Mouse (Mus musculus) megakaryocyte progenitor cell, adult 5-6 weeks (primary cell): Measurements from ENCODE around the gene Ppp1r15b. TPM values are rescaled to one million over a fixed set of nuclear protein-coding genes. Genes with fewer than 3 reads are reported as not detected.

ENCODE experiments used
- ATAC-seq: replicated peaks from 2 replicates; pipeline ENCODE4 v1.8.0; 2016; ENCODE audit warnings: mild to moderate bottlenecking, moderate TSS enrichment, inconsistent platforms; ENCODE audit not compliant: poor library complexity
- total RNA-seq, 2 experiments: library from RNA; stranded (forward) in 1 of 2; stranded (reverse) in 1 of 2; fragments of 157-497, 149-512 nt in 1 of 2; fragments of 200-1000 nt in 1 of 2; gene quantifications; 2 replicates each; pipeline versions ENCODE4 v1.2.3 to v1.2.4; 2015 to 2017

Ppp1r15b gene
- total RNA-seq, 2 experiments from 2014 or later: 54.1 to 86.1 TPM

GRCm38 (mm10) chr1:133187948-133188680, 57.2 kb downstream of the Ppp1r15b start:
- no peak for ATAC-seq

DNA sequence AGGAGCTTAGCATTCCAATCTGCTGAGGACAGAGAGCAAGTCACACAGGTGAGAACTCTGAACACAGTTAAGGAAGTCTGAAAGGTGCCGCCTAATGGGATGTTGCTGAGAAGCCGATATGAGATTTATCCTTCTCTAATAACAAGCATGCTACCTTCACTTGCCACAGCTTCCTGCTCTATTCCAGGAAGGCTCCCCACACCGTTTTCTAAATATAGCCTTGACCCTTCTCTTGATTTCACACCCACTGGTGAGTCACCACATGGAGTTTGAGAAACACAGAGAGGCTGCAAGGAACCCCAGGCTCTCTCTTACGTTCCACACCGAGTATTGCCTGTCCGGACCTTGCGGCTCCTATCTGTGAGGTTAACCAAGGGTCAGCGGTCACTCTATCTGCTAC, 57.8 kb downstream of the Ppp1r15b start:
- no peak for ATAC-seq

Other genes starting within 250 kb of the Ppp1r15b start
- gene Mdm4, start 100.6 kb upstream of the Ppp1r15b start, total RNA-seq (2015): 65.0 and 85.1 TPM in 2 replicates
- 105 and 121 TPM in 2 replicates for gene Mdm4, start 100.6 kb upstream of the Ppp1r15b start, total RNA-seq (2017)
- gene Pik3c2b, start 85.5 kb upstream of the Ppp1r15b start, total RNA-seq (2015): 1.8 and 2.6 TPM in 2 replicates
- 1.5 and 1.7 TPM in 2 replicates for gene Pik3c2b, start 85.5 kb upstream of the Ppp1r15b start, total RNA-seq (2017)
- gene Plekha6, start 33.1 kb downstream of the Ppp1r15b start, total RNA-seq (2015): 0.42 and 1.8 TPM in 2 replicates
- gene Plekha6, start 33.1 kb downstream of the Ppp1r15b start, total RNA-seq (2017): 1.1 and 2.2 TPM in 2 replicates
- gene Golt1a, start 178.7 kb downstream of the Ppp1r15b start, total RNA-seq (2015): not detected in 2 replicates
- not detected in 2 replicates for gene Golt1a, start 178.7 kb downstream of the Ppp1r15b start, total RNA-seq (2017)
- not detected in 2 replicates for gene Kiss1, start 190.7 kb downstream of the Ppp1r15b start, total RNA-seq (2015)
- gene Kiss1, start 190.7 kb downstream of the Ppp1r15b start, total RNA-seq (2017): not detected in 2 replicates
- not detected in 2 replicates for gene Ren1, start 219.4 kb downstream of the Ppp1r15b start, total RNA-seq (2015)
- not detected in 2 replicates for gene Ren1, start 219.4 kb downstream of the Ppp1r15b start, total RNA-seq (2017)
- gene Etnk2, start 232.4 kb downstream of the Ppp1r15b start, total RNA-seq (2015): not detected in 2 replicates
- gene Etnk2, start 232.4 kb downstream of the Ppp1r15b start, total RNA-seq (2017): not detected in 2 replicates